Mouse (Mus musculus) myocyte (in vitro differentiated cells): ENCODE measurements around the gene Akirin2.

ENCODE experiments used
- CEBPB ChIP-seq: IDR thresholded peaks from 2 replicates; pipeline ENCODE4 v1.6.1; 2011; ENCODE audit warnings: mild to moderate bottlenecking, moderate library complexity; ENCODE audit not compliant: poor library complexity, insufficient read depth, severe bottlenecking
- MAX ChIP-seq: IDR thresholded peaks from one replicate; pipeline ENCODE4 v1.6.1; 2011; ENCODE audit warnings: low read depth, mild to moderate bottlenecking, control low read depth
- MYOG ChIP-seq, 3 experiments: IDR thresholded peaks; one replicate each; pipeline ENCODE4 v1.6.1; 2011; ENCODE audit warnings: control low read depth in 2 of 3, low read depth in 2 of 3, mild to moderate bottlenecking in 2 of 3; ENCODE audit not compliant: insufficient read length in 2 of 3, control insufficient read depth in 1 of 3, insufficient read depth in 1 of 3
- POLR2A ChIP-seq: IDR thresholded peaks from one replicate; pipeline ENCODE4 v1.6.1; 2011; ENCODE audit warnings: low read depth, mild to moderate bottlenecking, control low read depth, moderate library complexity; ENCODE audit not compliant: insufficient read length
- REST ChIP-seq: IDR thresholded peaks from one replicate; pipeline ENCODE4 v1.6.1; 2011; ENCODE audit warnings: mild to moderate bottlenecking, control low read depth, moderate library complexity; ENCODE audit not compliant: insufficient read depth, insufficient read length
- TCF12 ChIP-seq: IDR thresholded peaks from one replicate; pipeline ENCODE4 v1.6.1; 2011; ENCODE audit warnings: mild to moderate bottlenecking, control low read depth; ENCODE audit not compliant: poor library complexity, insufficient read depth, severe bottlenecking
- USF1 ChIP-seq: IDR thresholded peaks from one replicate; pipeline ENCODE4 v1.6.1; 2011; ENCODE audit warnings: low read depth, mild to moderate bottlenecking, control low read depth, moderate library complexity

GRCm38 (mm10) chr4:34556183-34556582 is 5.4 kb downstream of the Akirin2 start:
- TF ChIP-seq POLR2A, result no peak
- no peak for TF ChIP-seq TCF12
- TF ChIP-seq MYOG (IDR thresholded peaks at IDR 0.05; ENCODE audit: control insufficient read depth in 1 of 3, insufficient read depth in 1 of 3, insufficient read length in 2 of 3, low read depth in 2 of 3), result no peak
- no peak for TF ChIP-seq USF1
- no peak for TF ChIP-seq MAX
- TF ChIP-seq REST, result no peak
- TF ChIP-seq CEBPB, result no peak
